Mouse (Mus musculus) skeletal muscle tissue, adult 2 months (tissue): ENCODE data around the gene Pa2g4.
"Not testable (repeated sequence)": the region's sequence is repeated elsewhere in the genome, so short reads cannot be mapped to it uniquely, and the experiment has no call there.

Experiments used
- DNase-seq: peaks from one replicate; pipeline ENCODE4 v3.0.0-alpha.2; 2012; ENCODE audit warnings: low read depth, low spot score

Gene Pa2g4

DNA sequence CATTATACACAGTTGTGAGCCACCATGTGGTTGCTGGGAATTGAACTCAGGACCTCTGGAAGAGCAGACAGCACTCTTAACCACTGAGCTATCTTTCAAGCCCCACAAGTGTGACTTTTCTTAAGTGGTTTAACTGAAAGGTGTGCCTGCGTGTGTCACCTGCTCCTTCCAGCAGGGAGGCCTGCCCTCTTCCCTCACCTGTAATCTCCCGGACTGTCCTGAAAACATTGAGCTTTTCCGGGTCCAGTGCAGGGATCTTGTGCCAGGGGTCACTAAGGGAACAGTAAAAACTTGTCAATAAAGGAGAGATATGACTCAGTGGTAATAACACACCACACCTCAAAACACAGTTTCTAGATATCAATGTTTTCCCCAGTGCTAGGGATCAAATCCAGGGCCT lies 13.5 kb upstream of the Pa2g4 start:
- no peak for DNase-seq

DNA sequence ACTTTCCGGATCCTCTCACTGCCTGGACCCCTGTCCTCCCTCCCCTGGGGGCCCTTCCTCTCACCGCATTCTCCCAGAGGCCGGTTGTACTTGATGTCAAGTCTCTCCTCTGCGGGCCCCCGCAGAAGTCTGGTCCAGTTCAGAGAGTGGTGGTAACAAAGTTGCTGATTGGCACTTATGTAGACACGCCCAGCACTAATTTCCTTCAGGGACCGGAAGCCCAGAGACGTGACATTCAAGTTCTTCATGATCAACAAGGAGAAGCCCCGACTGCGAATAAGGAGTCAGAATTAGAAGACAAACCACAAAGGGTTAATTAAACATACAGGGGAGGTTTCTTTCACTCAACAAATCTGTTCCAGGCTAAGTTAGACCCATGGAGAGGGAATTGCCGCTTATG lies 12.5 kb upstream of the Pa2g4 start:
- no peak for DNase-seq

DNA sequence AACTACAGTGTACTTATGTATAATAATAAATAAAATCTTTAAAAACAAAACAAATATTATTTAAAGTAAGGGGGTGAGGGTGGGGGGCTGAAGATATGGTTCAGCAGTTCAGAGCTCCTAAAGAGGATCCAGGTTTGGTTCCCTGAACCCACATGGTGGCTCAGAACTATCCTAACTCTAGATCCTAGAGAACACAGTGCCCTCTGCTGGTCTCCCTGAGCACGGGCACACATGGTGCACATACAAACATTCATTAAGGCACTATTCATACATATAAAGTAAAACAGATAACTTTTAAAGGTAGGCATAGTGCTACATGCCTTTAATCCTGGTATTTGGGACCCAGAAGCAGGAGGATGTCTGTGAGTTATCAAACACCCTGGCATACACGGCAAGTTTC lies 9.3 kb upstream of the Pa2g4 start:
- DNase-seq, result no peak

DNA sequence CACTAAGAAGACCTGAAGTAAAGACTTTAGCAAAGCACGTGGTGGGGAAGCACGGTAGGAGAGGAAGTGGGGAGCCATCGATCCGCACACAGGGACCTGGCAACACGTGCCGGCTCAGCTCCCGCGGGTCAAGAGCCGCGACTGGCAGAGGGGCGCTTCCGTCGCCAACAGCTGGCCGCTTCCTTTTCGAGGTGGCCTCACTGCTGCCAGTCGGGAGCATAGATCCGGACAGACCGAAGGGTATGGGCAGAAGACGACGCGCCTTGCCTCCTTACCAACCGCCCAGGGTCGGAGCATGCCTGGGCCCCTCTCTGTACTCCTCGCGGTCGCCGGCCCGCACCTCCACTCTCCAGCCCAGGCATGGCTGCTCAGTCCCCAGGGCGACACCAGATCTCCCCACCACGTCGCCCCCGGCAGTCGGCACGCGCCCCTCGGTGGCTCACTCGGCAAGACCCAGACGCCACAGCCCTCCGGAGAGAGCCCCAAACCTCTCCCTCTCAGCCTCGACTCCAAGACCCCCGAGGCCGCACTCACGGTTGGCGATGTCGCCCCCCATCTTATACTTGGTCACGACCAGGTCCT lies 490 bp downstream of the Pa2g4 start:
- no peak for DNase-seq

DNA sequence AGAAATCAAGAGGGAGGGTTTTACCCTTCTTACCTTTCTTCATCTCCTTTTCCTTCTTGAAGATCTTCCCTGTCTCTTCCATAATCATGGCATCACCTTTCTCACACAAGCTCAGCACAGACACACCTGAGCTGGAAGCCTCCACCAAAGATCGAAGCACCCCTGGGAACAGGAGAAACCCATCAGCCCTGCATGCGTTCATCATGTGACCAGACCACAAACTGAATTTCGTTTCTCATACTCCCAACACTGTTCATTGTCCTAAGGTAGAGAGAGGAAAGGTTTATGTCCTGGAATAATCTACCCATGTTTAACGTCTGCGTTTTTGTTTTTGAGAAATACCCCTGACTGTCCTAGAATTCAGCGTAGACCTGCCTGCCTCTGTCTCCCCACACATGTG lies 2.2 kb downstream of the Pa2g4 start:
- DNase-seq, result no peak

DNA sequence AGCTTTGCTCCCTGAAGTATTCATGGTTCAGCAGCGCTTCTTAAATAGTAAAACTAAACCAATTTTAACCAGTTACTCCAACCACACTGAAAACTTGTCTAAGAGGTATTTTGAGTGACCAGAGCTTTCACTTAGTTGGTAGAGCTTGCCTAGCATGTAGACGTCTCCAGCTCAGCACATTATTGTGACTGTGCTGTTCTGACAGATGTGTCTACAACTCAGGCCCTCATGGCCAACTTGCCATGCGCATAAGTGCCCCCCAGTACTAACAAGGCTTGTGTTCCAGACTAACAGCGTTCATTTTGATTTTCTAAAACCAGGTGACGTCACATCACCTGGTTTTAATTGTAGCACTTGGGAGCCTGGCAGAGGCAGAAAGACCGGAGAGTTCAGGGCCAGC lies 8.8 kb downstream of the Pa2g4 start:
- no peak for DNase-seq

DNA sequence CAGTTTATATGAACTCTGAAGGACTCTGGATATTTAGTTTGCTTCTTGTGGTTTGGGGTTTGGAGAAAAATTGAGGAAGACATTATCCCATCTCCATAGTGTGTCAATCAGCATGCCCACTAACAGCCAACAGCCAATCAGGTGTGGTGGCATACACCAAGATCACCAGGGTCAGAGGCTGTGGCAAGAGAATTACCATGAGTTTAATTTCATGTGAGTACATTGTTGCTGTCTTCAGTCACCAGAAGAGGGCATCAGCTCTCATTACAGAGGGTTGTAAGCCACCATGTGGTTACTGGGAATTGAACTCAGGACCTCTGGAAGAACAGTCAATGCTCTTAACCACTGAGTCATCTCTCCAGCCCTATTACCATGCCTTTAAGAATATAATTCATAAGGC lies 9.5 kb downstream of the Pa2g4 start:
- no peak for DNase-seq

DNA sequence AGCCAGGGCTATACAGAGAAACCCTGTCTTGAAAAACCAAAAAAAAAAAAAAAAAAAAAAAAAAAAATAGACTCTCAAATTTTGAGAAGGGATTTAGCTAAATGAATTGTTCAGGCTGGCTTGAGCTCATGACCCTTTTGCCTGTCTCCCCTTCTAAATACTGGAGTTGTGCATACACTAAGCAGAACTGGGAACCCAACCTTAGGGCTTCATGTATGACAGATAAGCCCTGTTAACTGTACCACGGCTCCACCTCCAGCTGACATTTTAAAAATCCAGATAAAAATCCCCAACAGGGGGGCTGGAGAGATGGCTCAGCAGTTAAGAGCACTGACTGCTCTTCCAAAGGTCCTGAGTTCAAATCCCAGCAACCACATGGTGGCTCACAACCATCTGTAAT lies 10.2 kb downstream of the Pa2g4 start:
- not testable (repeated sequence) for DNase-seq

DNA sequence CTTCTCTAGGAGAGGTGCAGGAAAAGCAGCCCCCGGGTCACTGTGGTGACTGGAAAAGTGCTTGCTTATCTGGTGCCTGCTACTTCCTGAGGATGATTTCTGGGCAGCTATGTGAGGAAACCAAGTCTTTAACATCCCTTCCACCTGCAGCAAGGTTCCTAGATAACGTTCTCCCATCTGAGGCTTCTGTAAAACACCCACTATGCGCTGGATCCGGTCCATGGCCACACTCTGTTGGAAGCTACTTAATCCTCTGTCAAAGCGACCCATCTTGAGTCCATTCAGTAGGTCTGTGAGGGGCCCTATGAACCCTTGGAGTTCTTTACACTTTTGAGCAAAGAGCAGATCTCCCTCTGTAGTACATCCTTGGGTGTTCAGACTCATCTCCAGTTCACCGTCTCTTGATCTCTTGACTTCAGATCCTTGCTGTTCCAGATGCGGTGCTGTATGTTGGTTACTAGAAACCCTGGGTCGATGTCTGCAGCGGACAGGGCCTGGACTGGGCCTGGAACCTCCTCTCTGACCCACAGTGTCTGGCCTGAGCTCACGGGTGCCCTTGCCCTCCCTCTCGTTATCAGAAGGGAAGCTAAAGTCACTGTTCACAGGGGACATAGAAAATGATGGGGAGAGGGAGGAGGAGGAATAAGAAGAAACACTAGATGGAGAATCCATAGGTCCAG lies 15.5 kb downstream of the Pa2g4 start:
- not testable (repeated sequence) for DNase-seq

DNA sequence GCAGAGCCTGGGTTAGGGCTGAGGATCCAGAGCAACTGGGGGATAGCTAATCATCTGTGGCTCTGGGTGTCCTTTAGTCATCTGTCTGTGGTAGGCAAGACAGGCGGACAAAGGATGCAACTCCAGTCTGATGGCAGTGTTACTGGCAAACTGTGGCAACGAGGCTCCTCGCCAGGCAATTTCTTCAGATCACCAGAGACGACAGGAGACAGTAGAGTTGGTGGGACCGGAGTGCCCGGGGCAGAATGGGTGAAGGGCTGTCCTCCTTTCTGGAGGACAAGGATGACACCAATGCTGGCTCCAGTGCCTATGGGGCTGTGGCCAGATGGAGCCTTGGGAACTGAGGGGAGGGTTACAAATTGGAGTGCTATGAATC lies 16.1 kb downstream of the Pa2g4 start:
- DNase-seq, result not testable (repeated sequence)

DNA sequence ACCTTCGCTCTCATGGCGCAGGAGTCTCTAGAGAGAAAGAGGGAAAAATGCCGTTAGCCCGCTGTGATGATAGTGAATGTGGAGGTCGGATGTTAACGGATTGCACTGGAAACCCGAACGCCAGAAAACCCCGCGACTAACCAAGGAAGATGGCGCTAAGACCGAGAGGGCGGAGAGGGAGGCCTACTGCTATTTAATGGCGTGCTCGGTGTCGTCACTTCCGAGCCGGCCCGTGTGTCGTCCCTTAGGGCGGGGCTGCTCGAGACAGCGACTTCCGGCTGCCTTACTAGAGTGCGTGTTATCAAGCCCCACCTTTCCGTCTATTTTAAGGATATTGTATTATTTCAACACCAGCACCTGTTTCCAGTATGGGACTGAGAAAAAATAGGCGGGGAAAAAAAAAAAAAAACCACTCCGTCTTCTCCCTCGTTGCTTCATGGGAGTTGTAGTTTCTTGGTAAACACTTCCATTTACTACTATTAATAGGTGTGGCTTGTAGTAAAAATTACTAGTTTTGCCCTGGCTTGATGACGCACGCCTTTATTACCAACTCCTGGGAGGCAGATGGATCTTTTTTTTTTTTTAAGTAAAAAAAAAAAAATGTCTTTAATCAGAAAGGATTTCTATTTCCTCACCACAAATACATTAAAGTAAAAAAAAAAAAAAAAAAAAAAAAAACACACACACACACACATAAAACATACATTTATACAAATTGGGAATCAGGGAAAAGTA lies 16.7 kb downstream of the Pa2g4 start, which contains the start of gene Rpl41:
Rpl41 (minus strand) TSS at position 359 of the 735 bp plus-strand sequence.
- DNase-seq, result peak; percentile 98

DNA sequence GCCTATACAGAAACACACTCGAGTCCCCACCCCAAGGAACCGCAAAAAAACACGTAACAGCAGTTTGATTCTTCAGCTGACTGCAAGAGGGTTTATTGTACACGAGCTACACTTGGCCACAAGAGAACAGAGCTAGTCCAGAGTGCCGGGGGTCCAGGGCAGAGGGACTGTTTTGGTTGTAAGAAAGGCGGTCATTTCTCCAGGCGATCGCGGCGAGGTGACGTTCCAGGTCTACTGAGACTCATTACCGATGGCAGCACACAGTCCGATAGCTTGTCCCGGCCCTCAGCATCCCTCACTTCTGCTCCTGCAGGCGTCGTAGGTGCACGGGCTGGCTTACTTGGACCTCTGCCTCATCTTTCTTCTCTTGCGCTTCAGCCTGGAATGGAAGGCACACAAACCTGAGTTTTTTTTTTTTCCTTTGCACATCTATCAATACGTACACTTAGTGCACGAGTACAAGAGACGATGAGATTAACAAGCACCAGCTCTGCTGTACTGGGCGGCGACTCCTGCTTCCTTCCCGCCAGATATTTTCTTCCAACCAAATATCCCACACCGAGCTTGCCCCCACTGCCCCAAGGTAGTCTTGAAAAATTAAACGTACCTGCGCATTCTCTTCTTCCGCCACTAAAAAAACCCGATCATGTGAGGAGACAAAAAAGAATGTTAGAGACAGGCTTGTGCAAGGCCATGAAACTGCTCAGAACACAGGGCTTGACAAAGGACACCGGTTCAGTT lies 17.6 kb downstream of the Pa2g4 start:
- DNase-seq, result not testable (repeated sequence)

DNA sequence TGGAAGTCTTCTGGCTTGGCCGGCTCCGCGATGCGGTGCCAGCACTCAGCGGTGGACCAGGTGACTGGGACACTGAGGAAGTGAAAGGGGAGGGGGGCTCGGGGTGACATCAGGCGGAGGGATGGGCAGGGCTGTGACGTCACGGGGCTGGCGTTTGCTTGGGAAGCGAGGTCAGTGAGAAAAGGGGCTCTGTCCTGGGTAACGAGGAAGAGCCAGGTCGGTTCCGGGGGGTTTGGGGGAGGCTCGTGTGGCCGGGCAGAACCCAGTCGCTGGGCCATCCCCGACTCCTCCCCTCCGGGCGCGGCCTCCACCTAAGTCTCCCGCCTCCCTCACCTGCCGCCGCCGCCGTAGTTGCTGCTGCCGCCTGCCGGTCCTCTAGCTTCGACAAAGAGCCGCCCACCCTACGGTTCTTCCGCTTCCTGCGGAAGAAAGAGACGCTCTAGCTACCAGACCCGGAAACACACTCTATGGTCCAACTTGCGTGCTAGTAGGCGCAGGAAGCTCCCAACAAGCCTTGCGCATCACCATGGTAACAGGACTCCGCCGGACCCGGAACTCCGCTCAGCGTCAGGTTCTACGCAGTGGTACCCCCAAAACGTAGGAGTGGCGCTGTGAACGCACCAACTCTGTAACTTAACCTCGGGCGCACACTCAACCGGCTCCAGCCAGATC lies 18.3 kb downstream of the Pa2g4 start, which contains the start of gene Zc3h10:
Zc3h10 (minus strand) TSS at position 414 of the 672 bp plus-strand sequence.
- peak; percentile 98 for DNase-seq

DNA sequence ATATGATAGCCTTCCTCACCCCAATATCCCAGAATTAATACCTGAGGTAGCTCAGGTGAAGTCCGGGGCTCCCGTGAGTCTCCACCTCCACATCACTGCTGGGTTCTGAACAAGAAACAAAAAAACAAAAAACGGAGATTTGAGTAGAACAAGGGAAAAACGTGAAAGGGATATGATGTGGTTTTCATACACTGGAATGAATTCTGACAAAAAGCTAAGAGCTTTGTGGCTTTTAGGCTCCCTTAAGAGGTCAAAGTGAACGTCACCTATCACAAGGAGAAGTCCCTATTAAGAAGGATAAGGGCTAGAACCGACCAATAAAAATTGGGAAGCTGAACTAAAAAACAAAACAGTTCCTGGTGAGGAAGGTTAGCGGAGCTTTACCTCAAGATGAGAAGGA lies 19.0 kb downstream of the Pa2g4 start:
- DNase-seq, result no peak

DNA sequence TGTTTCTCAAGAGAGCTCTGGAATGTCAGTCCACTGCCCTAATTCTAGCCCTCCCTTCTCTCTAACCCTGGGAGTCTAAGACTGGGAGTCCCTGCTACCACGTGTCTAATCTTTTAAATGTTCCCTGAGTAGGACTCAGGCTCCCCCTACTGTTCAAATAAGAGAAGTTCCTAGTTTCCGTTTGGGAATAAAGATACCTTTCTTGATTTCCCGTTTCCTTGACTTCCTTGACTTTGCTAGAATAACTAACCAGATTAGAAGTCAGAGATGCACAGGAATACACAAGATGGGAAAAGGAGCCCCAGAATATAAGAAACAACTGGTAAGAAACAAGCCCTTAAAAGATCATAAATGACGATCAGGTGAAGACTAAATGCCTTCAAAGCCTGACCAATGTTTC lies 19.4 kb downstream of the Pa2g4 start:
- peak; percentile 68 for DNase-seq

DNA sequence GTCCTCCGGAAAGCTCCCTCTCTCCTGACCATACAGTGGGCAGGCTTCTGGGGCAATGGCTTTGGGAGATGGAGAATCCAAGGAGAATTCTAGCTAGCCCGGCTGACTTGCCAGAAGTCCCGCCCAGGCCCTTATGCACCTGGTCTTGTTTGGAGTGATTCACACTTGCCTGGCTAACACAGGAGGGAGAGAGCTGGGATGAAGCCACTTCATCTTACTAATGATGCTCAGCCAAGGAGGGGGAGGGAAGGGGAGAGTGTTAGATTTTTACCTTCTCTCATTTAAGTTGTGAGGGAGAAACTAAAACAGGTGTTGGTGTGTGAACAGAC lies 20.3 kb downstream of the Pa2g4 start:
- DNase-seq, result no peak

DNA sequence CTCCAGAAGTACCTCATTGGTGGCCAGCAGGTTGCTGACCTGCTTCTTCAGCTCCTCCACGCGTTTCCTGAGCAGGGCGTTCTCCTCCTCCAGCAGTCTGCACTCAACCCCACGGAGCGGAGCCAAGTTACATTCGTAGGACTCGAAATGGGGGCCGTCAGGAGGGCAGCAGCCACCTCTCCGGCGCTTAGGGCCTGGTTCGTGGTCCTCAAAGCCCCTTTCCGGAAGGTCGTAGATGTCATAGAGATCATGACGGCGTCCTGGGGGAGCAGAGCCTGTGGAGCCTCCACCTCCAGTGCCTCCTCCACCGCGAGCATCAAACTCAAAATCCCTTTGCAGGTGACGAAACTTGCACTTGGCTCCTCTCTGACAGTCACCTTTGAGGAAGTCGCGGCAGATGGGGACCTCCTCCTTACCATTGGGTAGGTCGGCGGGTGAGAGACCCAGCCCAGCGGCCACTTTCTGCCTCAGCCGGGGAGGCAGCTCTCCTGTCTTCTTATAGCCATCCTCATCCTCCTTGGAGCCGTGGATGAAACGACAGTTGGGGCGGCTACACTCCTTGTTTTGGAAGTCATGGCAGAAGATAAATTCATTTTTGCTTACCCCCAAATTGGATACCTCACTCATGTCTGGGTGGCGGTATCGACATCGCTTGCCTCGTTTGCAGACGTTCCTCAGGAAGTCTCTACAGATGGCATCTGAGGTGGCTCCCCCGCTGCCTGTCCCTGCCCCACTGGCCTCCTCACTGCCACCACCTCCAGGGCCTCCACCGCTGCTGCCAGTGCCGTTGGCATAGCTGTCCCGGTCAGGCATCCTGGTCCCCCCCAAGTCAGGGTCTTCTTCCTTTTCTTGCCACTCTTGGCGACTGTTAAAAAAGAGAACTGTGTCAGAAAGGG lies 20.9 kb downstream of the Pa2g4 start:
- no peak for DNase-seq

DNA sequence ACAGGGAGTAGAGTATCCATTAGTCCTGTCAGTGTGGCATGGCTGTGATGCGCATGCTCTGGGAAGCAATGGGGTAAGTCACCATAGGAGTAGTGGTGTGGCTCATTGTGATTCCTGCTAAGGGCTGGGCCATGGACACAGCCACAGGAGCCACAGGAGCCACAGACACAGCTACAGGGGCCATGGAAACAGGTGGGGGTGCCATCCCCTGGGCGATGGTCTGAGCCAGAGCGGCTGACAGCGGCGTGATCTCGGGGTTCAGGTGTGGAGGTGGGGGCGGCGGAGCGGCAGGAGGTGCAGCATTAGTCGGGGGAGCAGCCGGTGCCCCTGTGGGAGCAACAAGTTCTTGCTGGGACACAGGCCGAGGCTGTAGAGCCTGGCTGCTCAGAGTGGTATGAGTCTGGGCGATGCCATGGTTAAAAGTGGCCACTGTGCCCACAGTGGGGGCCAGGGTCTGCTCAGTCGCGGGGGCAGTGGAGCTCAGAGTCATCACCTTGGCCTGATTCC lies 21.6 kb downstream of the Pa2g4 start:
- no peak for DNase-seq

DNA sequence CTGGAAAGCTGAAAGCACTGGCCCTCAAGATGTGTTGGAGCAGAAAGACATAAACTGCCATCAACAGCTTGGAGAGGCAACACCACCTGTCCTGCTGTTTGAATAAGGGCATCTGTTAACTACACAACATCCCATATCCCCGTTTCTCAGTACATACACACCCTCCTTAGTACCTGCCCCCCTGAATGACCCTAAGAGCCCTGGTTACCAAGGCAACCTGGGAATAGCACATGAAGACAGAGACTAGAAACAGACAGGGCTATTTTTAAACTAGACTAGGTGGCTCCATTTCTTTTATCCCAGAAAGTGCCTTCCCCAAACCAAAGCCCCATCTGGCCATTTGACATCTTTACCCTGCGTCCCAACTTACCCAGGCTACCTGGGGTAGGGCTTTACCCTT lies 22.7 kb downstream of the Pa2g4 start:
- no peak for DNase-seq

DNA sequence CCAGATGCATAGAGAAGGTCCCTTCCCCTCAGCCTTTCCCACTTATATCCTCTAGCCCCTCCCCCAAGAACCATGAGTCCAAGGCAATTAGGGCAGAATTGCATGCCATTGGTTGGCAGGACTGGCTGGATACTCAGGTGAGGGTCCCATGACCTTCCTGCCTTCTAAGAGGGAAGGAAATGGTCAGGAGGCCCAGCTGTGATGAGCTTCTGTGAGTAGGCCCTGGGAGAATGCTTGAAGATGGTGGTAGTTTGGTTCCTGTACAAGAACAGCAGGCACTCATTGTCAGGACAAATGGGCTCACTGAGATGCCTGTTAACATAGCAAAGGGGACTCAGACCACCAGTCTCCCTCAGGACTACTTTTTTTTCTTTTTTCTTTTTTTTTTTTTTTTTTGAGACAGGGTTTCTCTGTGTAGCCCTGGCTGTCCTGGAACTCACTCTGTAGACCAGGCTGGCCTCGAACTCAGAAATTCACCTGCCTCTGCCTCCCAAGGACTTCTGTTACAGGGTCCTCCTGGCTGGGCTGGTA lies 27.4 kb downstream of the Pa2g4 start:
- DNase-seq, result no peak
